Mouse (Mus musculus): ENCODE measurements around the gene Pbx1. TPM values are rescaled to one million over a fixed set of nuclear protein-coding genes. Genes with fewer than 3 reads are reported as not detected.
A peak's percentile ranks its signal among the peaks of the same experiment; 100 is the strongest.

Pbx1 gene
- total and polyA plus RNA-seq, 2 experiments = 6.1 to 7.7 TPM

GRCm38 (mm10) chr1:168356970-168357441, 75.1 kb downstream of the Pbx1 start:
- Histone ChIP-seq H3K9ac (ENCODE audit: low read depth, low read length) (no peak overlapping the region), H3K79me2 (ENCODE audit: control insufficient read depth, insufficient read depth, low read length) (no peaks in the 10 kb centered on the region), H3K36me3 (ENCODE audit: control insufficient read depth, insufficient read depth, low read length) (no peaks in the 10 kb centered on the region), H3K27ac (replicated peaks; ENCODE audit: insufficient read depth, low read depth, low read length) (no peak overlapping the region), H3K27me3 (ENCODE audit: control insufficient read depth, insufficient read depth, low read length) (no peaks in the 10 kb centered on the region), H3K4me1 (ENCODE audit: control insufficient read depth, insufficient read depth, low read length) (no peaks in the 10 kb centered on the region), H3K4me3 (ENCODE audit: insufficient read depth, low read depth, low read length) (peak overlapping the region; percentile 9; the same call in 1 of the 2 replicates)
- TF ChIP-seq POLR2A (IDR thresholded peaks at IDR 0.05; ENCODE audit: extremely low read depth, insufficient read depth, low read length) (no peak), CTCF (IDR thresholded peaks at IDR 0.05; ENCODE audit: low read depth, low read length) (no peak)
- peak; percentile 47 for DNase-seq (ENCODE audit: extremely low read depth, low read depth, low spot score)
- 49% methylated on average over 14 of the region's 14 CpGs for WGBS

DNA sequence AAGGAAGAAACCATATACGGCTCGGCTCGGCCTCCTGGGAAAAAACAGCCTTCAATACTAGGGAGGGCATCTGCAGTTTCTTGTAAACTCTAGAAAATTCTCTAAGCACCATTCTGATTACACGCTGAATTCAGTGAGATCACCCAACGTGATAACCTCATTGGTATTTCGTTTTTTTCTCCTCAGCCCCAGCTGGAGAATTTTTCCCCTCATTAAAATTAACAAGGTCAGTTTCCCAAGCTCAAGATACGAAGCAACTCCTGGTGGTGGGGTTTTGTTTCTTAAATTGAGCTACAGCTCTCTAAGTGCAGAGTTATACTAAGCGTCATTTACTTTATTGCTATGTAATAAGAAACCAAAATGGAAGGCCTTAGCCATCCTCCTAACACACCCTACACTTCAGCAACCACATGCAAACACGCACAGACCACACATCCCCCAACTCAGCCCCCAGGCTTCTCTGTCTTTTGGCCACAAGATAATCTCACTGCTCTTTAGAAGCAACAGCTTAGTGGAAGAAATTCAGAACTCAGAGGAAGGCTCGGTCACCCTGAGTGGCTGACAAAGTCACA, 76.0 kb downstream of the Pbx1 start:
- Histone ChIP-seq H3K4me3 (ENCODE audit: insufficient read depth, low read depth, low read length) (no peak overlapping the region), H3K27ac (replicated peaks; ENCODE audit: insufficient read depth, low read depth, low read length) (no peak overlapping the region), H3K9ac (ENCODE audit: low read depth, low read length) (no peak overlapping the region), H3K4me1 (ENCODE audit: control insufficient read depth, insufficient read depth, low read length) (no peaks in the 10 kb centered on the region), H3K79me2 (ENCODE audit: control insufficient read depth, insufficient read depth, low read length) (no peaks in the 10 kb centered on the region), H3K27me3 (ENCODE audit: control insufficient read depth, insufficient read depth, low read length) (no peaks in the 10 kb centered on the region), H3K36me3 (ENCODE audit: control insufficient read depth, insufficient read depth, low read length) (no peaks in the 10 kb centered on the region)
- no peak for DNase-seq (ENCODE audit: extremely low read depth, low read depth, low spot score)
- TF ChIP-seq CTCF (IDR thresholded peaks at IDR 0.05; ENCODE audit: low read depth, low read length) (no peak), POLR2A (IDR thresholded peaks at IDR 0.05; ENCODE audit: extremely low read depth, insufficient read depth, low read length) (no peak)
- 88% methylated on average over 10 of the region's 10 CpGs for WGBS

- TF ChIP-seq CTCF (IDR thresholded peaks at IDR 0.05; ENCODE audit: low read depth, low read length) = no peak
- TF ChIP-seq POLR2A (IDR thresholded peaks at IDR 0.05; ENCODE audit: extremely low read depth, insufficient read depth, low read length) = no peak
- Histone ChIP-seq H3K27ac (replicated peaks; ENCODE audit: insufficient read depth, low read depth, low read length) (no peak overlapping the region), H3K79me2 (ENCODE audit: control insufficient read depth, insufficient read depth, low read length) (no peaks in the 10 kb centered on the region), H3K4me1 (ENCODE audit: control insufficient read depth, insufficient read depth, low read length) (no peaks in the 10 kb centered on the region), H3K4me3 (ENCODE audit: insufficient read depth, low read depth, low read length) (no peak overlapping the region), H3K36me3 (ENCODE audit: control insufficient read depth, insufficient read depth, low read length) (no peaks in the 10 kb centered on the region), H3K9ac (ENCODE audit: low read depth, low read length) (no peak overlapping the region), H3K27me3 (ENCODE audit: control insufficient read depth, insufficient read depth, low read length) (no peaks in the 10 kb centered on the region)
- WGBS = 65% methylated on average over 4 of the region's 4 CpGs
- no peak for DNase-seq (ENCODE audit: extremely low read depth, low read depth, low spot score)
These were observed 77.1 kb downstream of the Pbx1 start for GRCm38 (mm10) chr1:168354934-168355333.

GRCm38 (mm10) chr1:168348036-168348784, 83.9 kb downstream of the Pbx1 start:
- H3K4me1 ChIP-seq (ENCODE audit: control insufficient read depth, insufficient read depth, low read length) = peaks cover 2% of the 10 kb centered on the region; the same call in 1 of the 2 replicates

DNA sequence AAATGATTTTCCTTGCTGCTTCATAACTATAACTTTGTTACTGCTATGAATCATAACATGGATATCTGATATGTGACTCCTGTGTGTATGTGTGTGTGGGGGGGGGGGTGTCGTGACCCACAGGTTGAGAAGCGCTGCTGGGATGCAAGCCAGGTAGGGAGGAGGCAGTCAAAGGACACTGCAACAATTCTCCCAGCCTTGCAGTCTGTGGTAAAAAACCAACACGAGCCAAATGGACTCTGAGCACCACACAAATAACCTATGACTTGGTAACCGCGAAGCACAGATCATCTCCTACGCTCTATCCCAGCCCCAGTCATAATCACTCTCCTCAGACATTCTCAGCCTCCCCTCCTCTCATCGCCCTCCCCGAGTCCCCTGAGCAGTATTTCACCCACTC, 87.2 kb downstream of the Pbx1 start:
- no peaks in the 10 kb centered on the region for H3K27me3 ChIP-seq (ENCODE audit: control insufficient read depth, insufficient read depth, low read length)
- 29% methylated on average over 8 of the region's 8 CpGs for WGBS
- peak; percentile 93 for DNase-seq (ENCODE audit: extremely low read depth, low read depth, low spot score)
- no peak overlapping the region for H3K9ac ChIP-seq (ENCODE audit: low read depth, low read length)
- no peak for TF ChIP-seq POLR2A (IDR thresholded peaks at IDR 0.05; ENCODE audit: extremely low read depth, insufficient read depth, low read length)
- TF ChIP-seq CTCF (IDR thresholded peaks at IDR 0.05; ENCODE audit: low read depth, low read length) = no peak
- H3K27ac ChIP-seq (replicated peaks; ENCODE audit: insufficient read depth, low read depth, low read length) = no peak overlapping the region
- peaks cover 2% of the 10 kb centered on the region; the same call in 1 of the 2 replicates for H3K4me1 ChIP-seq (ENCODE audit: control insufficient read depth, insufficient read depth, low read length)
- H3K4me3 ChIP-seq (ENCODE audit: insufficient read depth, low read depth, low read length) = no peak overlapping the region
- no peaks in the 10 kb centered on the region for H3K79me2 ChIP-seq (ENCODE audit: control insufficient read depth, insufficient read depth, low read length)
- no peaks in the 10 kb centered on the region for H3K36me3 ChIP-seq (ENCODE audit: control insufficient read depth, insufficient read depth, low read length)

More at GRCm38 (mm10) chr1:168348036-168348784, 83.9 kb downstream of the Pbx1 start:
- no peak for TF ChIP-seq POLR2A (IDR thresholded peaks at IDR 0.05; ENCODE audit: extremely low read depth, insufficient read depth, low read length)
- TF ChIP-seq CTCF (IDR thresholded peaks at IDR 0.05; ENCODE audit: low read depth, low read length) = no peak
- Histone ChIP-seq H3K27me3 (ENCODE audit: control insufficient read depth, insufficient read depth, low read length) (no peaks in the 10 kb centered on the region), H3K27ac (replicated peaks; ENCODE audit: insufficient read depth, low read depth, low read length) (no peak overlapping the region), H3K9ac (ENCODE audit: low read depth, low read length) (no peak overlapping the region), H3K79me2 (ENCODE audit: control insufficient read depth, insufficient read depth, low read length) (no peaks in the 10 kb centered on the region), H3K4me3 (ENCODE audit: insufficient read depth, low read depth, low read length) (no peak overlapping the region), H3K36me3 (ENCODE audit: control insufficient read depth, insufficient read depth, low read length) (no peaks in the 10 kb centered on the region)
- no peak for DNase-seq (ENCODE audit: extremely low read depth, low read depth, low spot score)
- WGBS = 81% methylated on average over 8 of the region's 8 CpGs

- Histone ChIP-seq H3K27ac (replicated peaks; ENCODE audit: insufficient read depth, low read depth, low read length) (no peak overlapping the region), H3K4me1 (ENCODE audit: control insufficient read depth, insufficient read depth, low read length) (peaks cover 2% of the 10 kb centered on the region; the same call in 1 of the 2 replicates), H3K9ac (ENCODE audit: low read depth, low read length) (no peak overlapping the region), H3K27me3 (ENCODE audit: control insufficient read depth, insufficient read depth, low read length) (no peaks in the 10 kb centered on the region), H3K79me2 (ENCODE audit: control insufficient read depth, insufficient read depth, low read length) (no peaks in the 10 kb centered on the region), H3K36me3 (ENCODE audit: control insufficient read depth, insufficient read depth, low read length) (no peaks in the 10 kb centered on the region), H3K4me3 (ENCODE audit: insufficient read depth, low read depth, low read length) (no peak overlapping the region)
- WGBS = 83% methylated on average over 5 of the region's 5 CpGs
- DNase-seq (ENCODE audit: extremely low read depth, low read depth, low spot score) = peak; percentile 18
- no peak for TF ChIP-seq CTCF (IDR thresholded peaks at IDR 0.05; ENCODE audit: low read depth, low read length)
- no peak for TF ChIP-seq POLR2A (IDR thresholded peaks at IDR 0.05; ENCODE audit: extremely low read depth, insufficient read depth, low read length)
These were observed 87.8 kb downstream of the Pbx1 start for GRCm38 (mm10) chr1:168344262-168344661.
